Mouse (Mus musculus): ENCODE measurements at regions not wholly inside any gene's neighbourhood (a gene's known extent, or its start where the extent isn't known, plus 50 kb on each side); places are given as distances from the start of the nearest gene placed in this dataset.

GRCm38 (mm10) chrX:131145656-131146055 is 1396.1 kb downstream of the Diaph2 start:
- in situ Hi-C loops (cut with MboI; ENCODE audit: low pct_unique_long_range_greater_than_20kb): no loop called here
- POLR2A ChIA-PET: no interaction called here
- no peak for DNase-seq (ENCODE audit: low read depth, low spot score)
- H3K27me3 ChIP-seq: peaks cover 16% of the 10 kb centered on the region
- TF ChIP-seq CTCF (IDR thresholded peaks at IDR 0.05): peak; percentile 36
- ATAC-seq: no peak
- CTCF ChIA-PET: no interaction called here

GRCm38 (mm10) chrX:131150929-131151328 is 1401.4 kb downstream of the Diaph2 start:
- ATAC-seq: no peak
- DNase-seq (ENCODE audit: low read depth, low spot score): no peak
- CTCF ChIA-PET: no interaction called here
- TF ChIP-seq CTCF (IDR thresholded peaks at IDR 0.05): no peak
- POLR2A ChIA-PET: no interaction called here
- peaks cover 6% of the 10 kb centered on the region for H3K27me3 ChIP-seq
- in situ Hi-C loops (cut with MboI; ENCODE audit: low pct_unique_long_range_greater_than_20kb): no loop called here
